In genomic region chr13:110159980-110160379, GRCm38 (mm10) we compare ENCODE assay signal across 23 mouse cellular contexts.
DNase-seq lines count a peak whose midpoint lies in the region; ATAC-seq and TF ChIP-seq lines count a peak whose summit lies in the region.
"Had no signal": no experiment of that assay in that cellular context is flagged by ENCODE, and none has a peak within 500 bp of the region (broad histone marks: within the 10 kb centered on the region; RNA-seq: fewer than 3 reads in every experiment).

No protein-coding gene starts in this region.

- no peaks in the 10 kb centered on the region for H3K27me3 ChIP-seq in forebrain, embryonic 11.5 days (ENCODE audit: control insufficient read depth, insufficient read depth, low read length)
- no peaks in the 10 kb centered on the region for H3K27me3 ChIP-seq in forebrain, postnatal 0 days (ENCODE audit: insufficient read depth, low read length)
- H3K27me3 ChIP-seq in kidney, adult 2 months (replicated peaks; ENCODE audit: control insufficient read depth, insufficient read depth, low read length): no peaks in the 10 kb centered on the region
- H3K27me3 ChIP-seq in lung, postnatal 0 days (replicated peaks; ENCODE audit: insufficient read depth, low read length): no peaks in the 10 kb centered on the region
- H3K27me3 ChIP-seq in midbrain, embryonic 15.5 days (replicated peaks): no peaks in the 10 kb centered on the region
- H3K27me3 ChIP-seq: embryonic facial prominence, embryonic 12.5 days; forebrain, embryonic 13.5 days; heart, embryonic 12.5 days; megakaryocyte, embryonic 14.5 days; neural tube, embryonic 12.5 days had no signal

- peaks cover 5% of the 10 kb centered on the region; the same call in 1 of the 2 replicates for H3K4me1 ChIP-seq in forebrain, embryonic 11.5 days (replicated peaks; ENCODE audit: control insufficient read depth, insufficient read depth, low read length)
- no peaks in the 10 kb centered on the region for H3K4me1 ChIP-seq in forebrain, postnatal 0 days (ENCODE audit: insufficient read depth)
- no peaks in the 10 kb centered on the region for H3K4me1 ChIP-seq in kidney, adult 2 months (ENCODE audit: control insufficient read depth, insufficient read depth, low read length)
- no peaks in the 10 kb centered on the region for H3K4me1 ChIP-seq in lung, postnatal 0 days (ENCODE audit: insufficient read depth, low read depth, low read length)
- peaks cover 20% of the 10 kb centered on the region for H3K4me1 ChIP-seq in midbrain, embryonic 15.5 days
- H3K4me1 ChIP-seq: embryonic facial prominence, embryonic 12.5 days; heart, embryonic 12.5 days; limb, embryonic 10.5 days; megakaryocyte, embryonic 14.5 days had no signal

- no peak overlapping the region for H3K4me3 ChIP-seq in forebrain, embryonic 11.5 days (ENCODE audit: low read depth, low read length)
- H3K4me3 ChIP-seq in forebrain, postnatal 0 days (ENCODE audit: low read depth, low read length): no peak overlapping the region
- no peak overlapping the region for H3K4me3 ChIP-seq in kidney, adult 2 months (ENCODE audit: insufficient read depth, low read depth, low read length)
- no peak overlapping the region for H3K4me3 ChIP-seq in lung, postnatal 0 days (ENCODE audit: low read depth, low read length)
- H3K4me3 ChIP-seq in midbrain, embryonic 15.5 days: no peak overlapping the region
- H3K4me3 ChIP-seq: embryonic facial prominence, embryonic 12.5 days; forebrain, embryonic 13.5 days; heart, embryonic 12.5 days; limb, embryonic 10.5 days; megakaryocyte, embryonic 14.5 days; neural tube, embryonic 12.5 days had no signal

- 55% methylated on average over 4 of the region's 4 CpGs for WGBS in forebrain, embryonic 11.5 days
- WGBS in forebrain, postnatal 0 days: 31% methylated on average over 4 of the region's 4 CpGs
- WGBS in kidney, adult 2 months: 68% methylated on average over 4 of the region's 4 CpGs
- WGBS in lung, postnatal 0 days: 37% methylated on average over 4 of the region's 4 CpGs
- WGBS in midbrain, embryonic 15.5 days: 29% methylated on average over 4 of the region's 4 CpGs

- no peak for DNase-seq in forebrain, embryonic 11.5 days (ENCODE audit: low spot score)
- DNase-seq in forebrain, postnatal 0 days: no peak
- peak; percentile 46 for DNase-seq in kidney, adult 2 months
- no peak for DNase-seq in kidney, adult 18-20 months
- DNase-seq in lung, postnatal 0 days (ENCODE audit: low spot score): peak; percentile 14
- no peak for DNase-seq in lung, postnatal 36 days
- no peak for DNase-seq in yolk sac, embryonic 10.5 days (ENCODE audit: low spot score)
- DNase-seq: adrenal gland, postnatal 10 days; cerebellum, adult 2 months; cerebellum, postnatal 25 days; gastrocnemius, postnatal 10 days; heart, adult 11 months; heart, postnatal 10 days; liver; liver, postnatal 0 days had no signal

- ATAC-seq in forebrain, embryonic 11.5 days (replicated peaks; ENCODE audit: low FRiP score): no peak
- ATAC-seq in forebrain, postnatal 0 days: no peak
- no peak for ATAC-seq in lung, postnatal 0 days
- ATAC-seq in midbrain, embryonic 15.5 days (replicated peaks): no peak
- ATAC-seq: intestine, postnatal 0 days; liver, postnatal 0 days had no signal

- no peak overlapping the region for H3K9ac ChIP-seq in forebrain, embryonic 11.5 days (ENCODE audit: low read length)
- no peak overlapping the region for H3K9ac ChIP-seq in forebrain, postnatal 0 days
- no peak overlapping the region for H3K9ac ChIP-seq in lung, postnatal 0 days (replicated peaks; ENCODE audit: low read depth)
- no peak overlapping the region for H3K9ac ChIP-seq in midbrain, embryonic 15.5 days
- H3K9ac ChIP-seq: embryonic facial prominence, embryonic 12.5 days; forebrain, embryonic 13.5 days; heart, embryonic 12.5 days; liver, postnatal 0 days; neural tube, embryonic 12.5 days had no signal

- TF ChIP-seq CTCF in forebrain, postnatal 0 days (IDR thresholded peaks at IDR 0.05; ENCODE audit: low read depth): no peak
- no peak for TF ChIP-seq CTCF in kidney, adult 2 months (conservative IDR thresholded peaks at IDR 0.05; ENCODE audit: insufficient read depth, insufficient read length, low read depth, low read length)
- TF ChIP-seq CTCF in lung, postnatal 0 days (IDR thresholded peaks at IDR 0.05): no peak

- no peaks in the 10 kb centered on the region for H3K36me3 ChIP-seq in forebrain, embryonic 11.5 days (ENCODE audit: control insufficient read depth, insufficient read depth, low read length)
- H3K36me3 ChIP-seq in forebrain, postnatal 0 days (ENCODE audit: insufficient read depth): no peaks in the 10 kb centered on the region
- no peaks in the 10 kb centered on the region for H3K36me3 ChIP-seq in kidney, adult 2 months (ENCODE audit: control insufficient read depth, insufficient read depth, low read length)
- H3K36me3 ChIP-seq in lung, postnatal 0 days (ENCODE audit: insufficient read depth, low read length): no peaks in the 10 kb centered on the region
- H3K36me3 ChIP-seq in midbrain, embryonic 15.5 days (replicated peaks): no peaks in the 10 kb centered on the region
- H3K36me3 ChIP-seq: embryonic facial prominence, embryonic 12.5 days; heart, embryonic 12.5 days; limb, embryonic 10.5 days; neural tube, embryonic 12.5 days had no signal

- H3K4me2 ChIP-seq in forebrain, embryonic 11.5 days (ENCODE audit: low read depth, low read length, severe bottlenecking): no peak overlapping the region
- H3K4me2 ChIP-seq in forebrain, postnatal 0 days (ENCODE audit: low read depth): no peak overlapping the region
- H3K4me2 ChIP-seq in lung, postnatal 0 days (replicated peaks; ENCODE audit: low read depth, low read length): no peak overlapping the region
- H3K4me2 ChIP-seq in midbrain, embryonic 15.5 days: no peak overlapping the region
- H3K4me2 ChIP-seq: embryonic facial prominence, embryonic 12.5 days; forebrain, embryonic 13.5 days; heart, embryonic 12.5 days; neural tube, embryonic 12.5 days had no signal

- H3K27ac ChIP-seq in forebrain, embryonic 11.5 days (ENCODE audit: low read depth, low read length): 0 out of 2 replicates have a peak overlapping the region, but pooled peaks have one; percentile 12
- H3K27ac ChIP-seq in forebrain, postnatal 0 days (ENCODE audit: low read depth, low read length): no peak overlapping the region
- no peak overlapping the region for H3K27ac ChIP-seq in kidney, adult 2 months (ENCODE audit: insufficient read depth, low read depth, low read length)
- no peak overlapping the region for H3K27ac ChIP-seq in lung, postnatal 0 days (ENCODE audit: low read length)
- peak overlapping the region; percentile 68 for H3K27ac ChIP-seq in midbrain, embryonic 15.5 days
- H3K27ac ChIP-seq: embryonic facial prominence, embryonic 12.5 days; forebrain, embryonic 13.5 days; limb, embryonic 10.5 days; neural tube, embryonic 12.5 days had no signal

- H3K9me3 ChIP-seq in forebrain, embryonic 11.5 days (ENCODE audit: control insufficient read depth, low read length): no peaks in the 10 kb centered on the region
- H3K9me3 ChIP-seq in forebrain, postnatal 0 days (ENCODE audit: low read length): no peaks in the 10 kb centered on the region
- no peaks in the 10 kb centered on the region for H3K9me3 ChIP-seq in lung, postnatal 0 days (ENCODE audit: low read length)
- no peaks in the 10 kb centered on the region for H3K9me3 ChIP-seq in midbrain, embryonic 15.5 days
- H3K9me3 ChIP-seq: embryonic facial prominence, embryonic 12.5 days; forebrain, embryonic 13.5 days; heart, embryonic 12.5 days; limb, embryonic 10.5 days; megakaryocyte, embryonic 14.5 days; neural tube, embryonic 12.5 days had no signal

- TF ChIP-seq POLR2A in kidney, adult 2 months (IDR thresholded peaks at IDR 0.05; ENCODE audit: low read depth, low read length): no peak

- no peak for TF ChIP-seq EP300 in lung, postnatal 0 days (IDR thresholded peaks at IDR 0.05)

Comparison
In these comparisons a context has a peak if more than half of its experiments do, and no peak if none do; other contexts are left out.
1. DNase-seq: peak in kidney, adult 2 months (single experiment) and lung, postnatal 0 days (single experiment); none in forebrain, embryonic 11.5 days (single experiment), forebrain, postnatal 0 days (single experiment), kidney, adult 18-20 months (single experiment), lung, postnatal 36 days (single experiment) and yolk sac, embryonic 10.5 days (single experiment).
2. H3K27ac ChIP-seq: peak in forebrain, embryonic 11.5 days (single experiment) and midbrain, embryonic 15.5 days (single experiment); none in forebrain, postnatal 0 days (single experiment), kidney, adult 2 months (single experiment) and lung, postnatal 0 days (single experiment).